ENCODE assay signal across 8 mouse cellular contexts in genomic region chr14:61012397-61012931, GRCm38 (mm10). TPM values are rescaled to one million over a fixed set of nuclear protein-coding genes. Genes with fewer than 3 reads are reported as not detected.
DNase-seq lines count a peak whose midpoint lies in the region; ATAC-seq and TF ChIP-seq lines count a peak whose summit lies in the region.

No protein-coding gene starts in this region.

- H3K9me3 ChIP-seq in E14TG2a.4 (ENCODE audit: low read length), result no peaks in the 10 kb centered on the region
- no peaks in the 10 kb centered on the region for H3K9me3 ChIP-seq in forebrain, embryonic 16.5 days (ENCODE audit: control insufficient read depth, low read length)
- H3K9me3 ChIP-seq in hindbrain, embryonic 13.5 days, result no peaks in the 10 kb centered on the region

- peaks cover 36% of the 10 kb centered on the region for H3K27me3 ChIP-seq in E14TG2a.4 (ENCODE audit: insufficient read depth, low read length)
- H3K27me3 ChIP-seq in forebrain, embryonic 16.5 days (replicated peaks; ENCODE audit: control insufficient read depth, insufficient read depth, low read length), result no peaks in the 10 kb centered on the region
- H3K27me3 ChIP-seq in hindbrain, embryonic 13.5 days, result peaks cover 32% of the 10 kb centered on the region

- peak; percentile 31 to 38 for DNase-seq in layer of hippocampus, postnatal 25 days (ENCODE audit: extremely low spot score in 1 of 2, low spot score in 1 of 2)
- DNase-seq in lung, postnatal 10 days, result peak; percentile 85
- DNase-seq in right cerebral cortex, adult 18-20 months, result peak; percentile 87
- DNase-seq in spleen, postnatal 4 days (ENCODE audit: low spot score in 2 of 2), result no peak

- under 1% methylated on average over 17 of the region's 17 CpGs for WGBS in forebrain, embryonic 16.5 days
- 1% methylated on average over 17 of the region's 17 CpGs for WGBS in hindbrain, embryonic 13.5 days

- H3K4me3 ChIP-seq in E14TG2a.4 (replicated peaks; ENCODE audit: low read length), result peak overlapping the region; percentile 39
- H3K4me3 ChIP-seq in bone marrow macrophage, adult 2 months (ENCODE audit: insufficient read depth, low read length), result peak overlapping the region; percentile 15
- H3K4me3 ChIP-seq in forebrain, embryonic 16.5 days (replicated peaks; ENCODE audit: low read length), result peak overlapping the region; percentile 18
- peak overlapping the region; percentile 20 for H3K4me3 ChIP-seq in hindbrain, embryonic 13.5 days

- ATAC-seq in forebrain, embryonic 16.5 days, result peak; percentile 89
- peak; percentile 80 for ATAC-seq in hindbrain, embryonic 13.5 days (ENCODE audit: low FRiP score)

- H3K4me2 ChIP-seq in forebrain, embryonic 16.5 days (ENCODE audit: low read length), result peak overlapping the region; percentile 49
- H3K4me2 ChIP-seq in hindbrain, embryonic 13.5 days, result peak overlapping the region; percentile 50

- no peak for TF ChIP-seq POLR2A in bone marrow macrophage, adult 2 months (IDR thresholded peaks at IDR 0.05; ENCODE audit: borderline replicate concordance, low read depth, low read length)

- no peak for TF ChIP-seq CTCF in E14TG2a.4 (conservative IDR thresholded peaks at IDR 0.05; ENCODE audit: low read length)
- TF ChIP-seq CTCF in bone marrow macrophage, adult 2 months (IDR thresholded peaks at IDR 0.05; ENCODE audit: low read depth, low read length), result no peak

- H3K36me3 ChIP-seq in E14TG2a.4 (ENCODE audit: insufficient read depth, low read length), result no peaks in the 10 kb centered on the region
- H3K36me3 ChIP-seq in forebrain, embryonic 16.5 days (ENCODE audit: control insufficient read depth, insufficient read depth), result no peaks in the 10 kb centered on the region
- no peaks in the 10 kb centered on the region for H3K36me3 ChIP-seq in hindbrain, embryonic 13.5 days

- peaks cover 25% of the 10 kb centered on the region for H3K4me1 ChIP-seq in E14TG2a.4 (replicated peaks; ENCODE audit: low read depth, low read length)
- H3K4me1 ChIP-seq in bone marrow macrophage, adult 2 months (ENCODE audit: control insufficient read depth, insufficient read depth, low read length), result 0 out of 2 replicates have a peak, but pooled peaks cover 3% of the 10 kb centered on the region
- H3K4me1 ChIP-seq in forebrain, embryonic 16.5 days (replicated peaks; ENCODE audit: control insufficient read depth, insufficient read depth, low read length), result peaks cover 26% of the 10 kb centered on the region
- peaks cover 19% of the 10 kb centered on the region for H3K4me1 ChIP-seq in hindbrain, embryonic 13.5 days (replicated peaks)

- H3K9ac ChIP-seq in forebrain, embryonic 16.5 days (replicated peaks; ENCODE audit: low read depth, low read length), result peak overlapping the region; percentile 41
- H3K9ac ChIP-seq in hindbrain, embryonic 13.5 days, result peak overlapping the region; percentile 21

- H3K27ac ChIP-seq in bone marrow macrophage, adult 2 months (ENCODE audit: insufficient read depth, low read depth, low read length), result no peak overlapping the region
- H3K27ac ChIP-seq in forebrain, embryonic 16.5 days (ENCODE audit: low read length), result peak overlapping the region; percentile 67
- H3K27ac ChIP-seq in hindbrain, embryonic 13.5 days, result peak overlapping the region; percentile 68

RNA-seq across cellular contexts. Expression of gene Tnfrsf19, which starts 33.8 kb away (rescaled TPM):
- polyA plus RNA-seq in bone marrow macrophage, adult 2 months (2012; ENCODE audit: insufficient read depth, insufficient read length, missing spikeins), result not detected in 2 replicates
- 49.1 and 56.3 TPM in 2 replicates for polyA plus RNA-seq in forebrain, embryonic 16.5 days (2015; fragmentation: Nextera tagmentation; extraction: Ambion mirVana)
- 31.5 and 35.1 TPM in 2 replicates for polyA plus RNA-seq in hindbrain, embryonic 13.5 days (2015; fragmentation: Nextera tagmentation; extraction: Ambion mirVana)
- 10 to 100 TPM; 51.8 to 64.6 TPM for total RNA-seq in layer of hippocampus, postnatal 25 days (2021)

Comparison
In these comparisons a context has a peak if more than half of its experiments do, and no peak if none do; other contexts are left out.
1. DNase-seq: peak in layer of hippocampus, postnatal 25 days (2 of 2), lung, postnatal 10 days (single experiment) and right cerebral cortex, adult 18-20 months (single experiment); none in spleen, postnatal 4 days (0 of 2).
2. RNA of gene Tnfrsf19, which starts 33.8 kb away (polyA plus RNA-seq): 49.1 to 56.3 TPM in forebrain, embryonic 16.5 days and 31.5 to 35.1 TPM in hindbrain, embryonic 13.5 days; not detected in bone marrow macrophage, adult 2 months; every median in the first group is over 10 times any median in the second.
3. Peak in every context shown above with its lines, with median percentiles within 50 percentile points of each other: H3K4me3 ChIP-seq.